Comparison of ENCODE assay signal across 32 mouse cellular contexts in the genomic region with DNA sequence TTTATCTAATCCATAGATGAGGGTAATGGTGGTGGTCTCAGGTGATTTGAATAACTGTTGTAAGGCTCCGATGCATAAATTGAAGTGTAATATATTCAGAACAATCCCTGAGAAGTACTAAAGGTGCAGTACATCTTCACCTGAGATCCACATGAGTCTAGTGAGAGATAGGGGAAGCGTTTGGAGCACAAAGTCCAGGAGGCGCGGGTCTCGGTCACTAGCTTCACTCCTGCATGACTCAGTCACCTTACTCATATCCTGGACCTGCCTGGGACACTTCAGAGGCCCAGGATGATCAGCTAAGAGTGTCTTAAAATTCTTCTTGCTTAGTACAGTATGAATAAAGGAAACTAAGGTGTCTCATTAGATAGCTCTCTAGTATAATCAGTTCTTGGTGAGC.
"Had no signal": no experiment of that assay in that cellular context is flagged by ENCODE, and none has a peak within 500 bp of the region (broad histone marks: within the 10 kb centered on the region; RNA-seq: fewer than 3 reads in every experiment).

No protein-coding gene starts in this region.

- ATAC-seq: liver, embryonic 12.5 days; liver, postnatal 0 days; lung, postnatal 0 days; midbrain, embryonic 13.5 days; midbrain, embryonic 15.5 days; midbrain, embryonic 16.5 days had no signal

- H3K27me3 ChIP-seq: limb, embryonic 12.5 days; limb, embryonic 13.5 days; limb, embryonic 15.5 days; liver, embryonic 12.5 days; liver, embryonic 13.5 days; liver, embryonic 15.5 days; lung, embryonic 15.5 days; megakaryocyte, embryonic 14.5 days; midbrain, embryonic 12.5 days; midbrain, embryonic 13.5 days; midbrain, embryonic 15.5 days; neural tube, embryonic 12.5 days had no signal

- DNase-seq: left cerebral cortex, postnatal 4 days; liver; liver, embryonic 13.5 days; liver, postnatal 0 days; lung, adult 18-20 months; lung, adult 2 months; lung, embryonic 14.5 days; lung, postnatal 10 days; lung, postnatal 14 days; lung, postnatal 36 days; lung, postnatal 4 days; midbrain, embryonic 14.5 days had no signal

- H3K4me3 ChIP-seq: limb, embryonic 10.5 days; limb, embryonic 12.5 days; limb, embryonic 13.5 days; limb, embryonic 15.5 days; liver, embryonic 12.5 days; liver, embryonic 13.5 days; liver, embryonic 15.5 days; lung, embryonic 15.5 days; megakaryocyte, embryonic 14.5 days; midbrain, embryonic 10.5 days; midbrain, embryonic 12.5 days; midbrain, embryonic 13.5 days; midbrain, embryonic 15.5 days; myocyte; neural tube, embryonic 12.5 days had no signal

- H3K4me1 ChIP-seq: limb, embryonic 10.5 days; limb, embryonic 12.5 days; limb, embryonic 13.5 days; limb, embryonic 15.5 days; liver, embryonic 12.5 days; liver, embryonic 13.5 days; liver, embryonic 15.5 days; lung, embryonic 15.5 days; megakaryocyte, embryonic 14.5 days; midbrain, embryonic 10.5 days; midbrain, embryonic 12.5 days; midbrain, embryonic 13.5 days; midbrain, embryonic 15.5 days; neural tube, embryonic 12.5 days had no signal

- H3K36me3 ChIP-seq: liver, embryonic 12.5 days; liver, embryonic 13.5 days; liver, embryonic 15.5 days; lung, embryonic 15.5 days had no signal

- H3K9ac ChIP-seq: limb, embryonic 12.5 days; limb, embryonic 13.5 days; limb, embryonic 15.5 days; liver, embryonic 12.5 days; liver, embryonic 13.5 days; liver, embryonic 14.5 days; liver, embryonic 15.5 days; liver, postnatal 0 days; lung, embryonic 14.5 days; lung, embryonic 15.5 days; midbrain, embryonic 12.5 days; midbrain, embryonic 13.5 days; midbrain, embryonic 15.5 days; neural tube, embryonic 12.5 days had no signal

- H3K9me3 ChIP-seq: limb, embryonic 10.5 days; limb, embryonic 12.5 days; limb, embryonic 13.5 days; limb, embryonic 15.5 days; liver, embryonic 12.5 days; liver, embryonic 13.5 days; liver, embryonic 15.5 days; lung, embryonic 15.5 days; midbrain, embryonic 10.5 days; midbrain, embryonic 12.5 days; midbrain, embryonic 13.5 days; midbrain, embryonic 15.5 days; neural tube, embryonic 12.5 days had no signal

- H3K27ac ChIP-seq: limb, embryonic 10.5 days; limb, embryonic 12.5 days; limb, embryonic 13.5 days; limb, embryonic 15.5 days; liver, embryonic 12.5 days; liver, embryonic 13.5 days; liver, embryonic 14.5 days; liver, embryonic 15.5 days; lung, embryonic 15.5 days; macrophage; midbrain, embryonic 10.5 days; midbrain, embryonic 12.5 days; midbrain, embryonic 13.5 days; midbrain, embryonic 15.5 days; neural tube, embryonic 12.5 days had no signal

- H3K4me2 ChIP-seq: limb, embryonic 12.5 days; limb, embryonic 13.5 days; limb, embryonic 15.5 days; liver, embryonic 11.5 days; liver, embryonic 12.5 days; liver, embryonic 13.5 days; liver, embryonic 15.5 days; lung, embryonic 14.5 days; lung, embryonic 15.5 days; midbrain, embryonic 11.5 days; midbrain, embryonic 12.5 days; midbrain, embryonic 13.5 days; midbrain, embryonic 15.5 days; neural tube, embryonic 12.5 days had no signal
